Mouse (Mus musculus) liver, adult 2 months (tissue): ENCODE measurements around the gene Ap5z1.

ENCODE experiments used
- CTCF ChIP-seq: fragments of 200-500 bp; IDR thresholded peaks from 2 replicates; pipeline ENCODE4 v1.5.1; 2011; ENCODE audit warnings: low read depth, low read length, control low read depth
- POLR2A ChIP-seq: fragments of 200-500 bp; IDR thresholded peaks from 2 replicates; pipeline ENCODE4 v1.6.1; 2011; ENCODE audit warnings: low read length, control low read depth; ENCODE audit not compliant: insufficient read depth; ENCODE audit errors: extremely low read depth

GRCm38 (mm10) chr5:142495321-142496096 is 31.8 kb downstream of the Ap5z1 start:
- TF ChIP-seq POLR2A (no peak), CTCF (no peak)
